Mouse (Mus musculus): Measurements from ENCODE around the gene Slc51a.
"Not testable (repeated sequence)": the region's sequence is repeated elsewhere in the genome, so short reads cannot be mapped to it uniquely, and the experiment has no call there.

Slc51a gene

DNA sequence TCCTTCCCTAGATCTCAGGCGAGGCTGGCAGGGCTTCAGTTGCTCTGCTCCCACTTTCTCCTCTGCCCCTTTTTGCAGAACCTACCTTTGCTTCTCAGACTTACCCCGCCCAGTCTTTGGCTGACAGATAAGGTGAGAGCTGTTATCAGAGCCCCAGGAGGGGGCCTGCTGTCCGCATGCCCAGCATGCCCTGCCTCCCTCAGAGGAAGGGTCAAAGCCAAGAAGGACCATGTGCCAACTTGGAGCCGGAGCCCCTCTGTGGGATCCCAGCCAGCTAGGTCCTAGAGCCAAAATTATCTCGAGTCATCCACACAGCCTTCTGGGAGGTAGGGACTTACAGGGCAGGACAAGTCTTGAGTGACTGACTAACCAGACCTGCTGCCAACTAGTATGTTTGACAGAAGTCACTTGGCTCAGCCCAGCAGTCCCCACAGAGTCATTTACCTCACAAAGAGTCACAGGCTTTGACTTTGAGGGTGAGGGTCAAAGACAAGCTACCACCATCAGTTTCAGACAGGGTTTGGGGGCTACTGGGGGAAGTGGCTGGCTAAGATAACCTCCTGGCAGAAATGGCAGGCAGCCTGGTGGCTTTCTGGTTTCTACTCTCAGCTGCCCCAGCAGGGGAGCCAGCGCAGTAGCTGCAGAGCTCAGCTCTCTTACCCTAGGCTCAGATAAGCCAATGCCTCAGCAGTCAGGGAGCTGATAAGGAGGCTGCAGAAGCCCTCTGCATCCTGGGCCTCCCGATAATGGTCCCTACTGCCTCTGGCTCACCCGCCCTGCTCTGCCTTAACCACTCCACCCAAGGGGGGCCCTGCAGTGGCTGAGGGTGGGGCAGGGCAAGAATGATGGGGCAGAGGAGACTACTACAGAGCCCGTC is 21.6 kb upstream of the Slc51a start:
- DNase-seq (ENCODE audit: extremely low spot score, low spot score) = no peak

DNA sequence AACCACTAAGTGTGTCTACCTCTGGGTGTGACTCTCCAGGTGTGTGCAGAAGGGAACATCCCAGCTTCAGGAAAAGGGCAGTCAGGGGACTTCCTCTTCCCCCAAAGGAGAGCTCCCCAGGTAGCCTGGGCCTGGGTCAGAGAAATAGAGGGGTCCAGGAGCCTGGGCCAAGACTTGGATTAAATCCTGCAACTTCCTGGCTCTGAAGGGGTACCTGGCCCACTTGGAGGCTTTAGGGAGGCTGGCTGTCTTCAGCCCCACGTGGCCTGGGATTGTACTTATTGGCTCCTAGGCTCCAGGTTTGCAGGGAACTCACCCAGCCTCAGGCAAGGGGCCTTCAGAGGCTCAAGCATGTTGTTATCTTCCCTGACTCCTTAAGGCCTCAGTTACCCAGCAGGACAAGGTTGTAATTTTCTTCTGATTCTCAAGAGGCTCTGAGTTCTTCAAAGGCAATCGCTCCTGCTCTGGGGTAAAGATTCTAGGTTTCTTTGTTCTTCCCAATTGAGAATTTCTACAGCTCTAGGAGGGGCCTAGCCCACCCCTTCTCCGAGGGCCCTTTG is 20.9 kb upstream of the Slc51a start:
- DNase-seq (ENCODE audit: extremely low spot score, low spot score) = no peak

DNA sequence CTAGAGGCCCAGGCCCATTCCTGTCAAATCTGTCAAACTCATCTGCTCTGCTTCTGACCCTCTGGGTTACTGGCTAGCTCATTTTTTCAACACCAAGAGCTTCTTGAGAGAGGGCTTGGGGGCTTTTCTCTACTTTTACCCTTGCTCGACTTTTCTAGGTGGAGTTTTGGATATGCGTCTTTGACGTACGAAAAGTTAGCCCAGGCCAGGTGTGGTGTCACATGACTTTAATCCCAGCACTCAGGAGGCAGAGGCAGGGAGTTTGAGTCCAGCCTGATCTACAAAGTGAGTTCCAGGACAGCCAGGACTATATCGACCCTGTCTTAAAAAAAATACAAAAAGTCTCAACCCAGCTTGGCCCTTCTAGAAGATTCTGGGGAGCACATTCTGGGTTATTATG is 20.4 kb upstream of the Slc51a start:
- DNase-seq (ENCODE audit: extremely low spot score, low spot score) = no peak

DNA sequence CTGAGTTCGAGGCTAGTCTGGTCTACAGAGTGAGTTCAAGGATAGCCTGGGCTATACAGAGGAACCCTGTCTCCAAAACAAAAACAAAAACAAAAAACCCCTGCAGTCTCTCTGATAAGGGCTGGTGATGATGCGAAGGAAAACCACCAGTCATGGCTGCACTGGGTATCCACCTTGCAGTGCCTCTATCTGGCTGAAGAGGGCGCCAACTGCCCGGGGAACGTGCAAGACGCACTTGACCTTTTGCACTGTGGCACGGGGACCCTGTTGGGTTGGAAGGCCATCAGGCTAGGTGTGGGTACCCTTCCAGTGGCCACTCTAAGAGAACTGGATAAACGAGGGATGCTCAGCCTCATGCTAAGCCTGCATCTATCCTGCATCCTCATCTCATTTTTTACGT is 19.7 kb upstream of the Slc51a start:
- peak; percentile 70 for DNase-seq (ENCODE audit: extremely low spot score, low spot score)

DNA sequence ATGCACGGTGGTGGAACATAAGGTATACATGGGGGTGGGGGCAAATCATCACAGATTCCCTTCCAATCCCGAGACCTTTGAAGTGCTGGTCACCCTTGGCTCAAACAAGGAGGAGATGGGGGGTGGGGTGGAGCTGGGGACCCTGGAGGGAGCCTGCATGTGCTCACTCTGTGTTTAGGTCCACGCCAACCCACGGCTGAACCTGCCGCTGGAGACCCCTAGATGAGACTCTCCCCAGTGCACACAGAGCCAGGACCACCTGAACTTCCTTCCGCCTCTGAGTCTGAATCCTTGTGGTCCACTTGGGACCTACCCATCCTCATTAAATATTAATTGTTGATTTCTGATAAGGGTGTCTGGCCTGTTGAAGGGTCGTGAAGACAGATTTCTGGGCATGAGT is 19.2 kb upstream of the Slc51a start:
- no peak for DNase-seq (ENCODE audit: extremely low spot score, low spot score)

DNA sequence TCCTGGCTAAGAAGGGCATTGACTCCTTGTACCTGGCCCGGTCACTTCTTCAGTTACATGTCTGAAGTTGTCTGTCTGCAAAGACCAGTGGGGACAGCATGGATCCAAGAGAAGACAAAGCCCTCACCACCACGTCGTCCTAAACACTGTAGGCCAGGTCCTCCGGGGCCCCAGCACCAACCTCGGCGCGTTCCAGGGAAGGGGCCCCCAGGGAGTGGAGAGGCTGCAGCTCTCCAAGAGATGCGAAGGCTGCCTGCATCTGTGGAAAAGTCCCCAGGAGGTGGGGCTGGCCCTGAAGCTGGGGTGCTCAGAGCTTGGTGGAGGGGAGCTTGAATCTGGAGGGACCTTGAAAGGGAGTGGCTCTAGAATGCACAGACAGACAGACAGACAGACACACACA is 18.6 kb upstream of the Slc51a start:
- DNase-seq (ENCODE audit: extremely low spot score, low spot score) = no peak

DNA sequence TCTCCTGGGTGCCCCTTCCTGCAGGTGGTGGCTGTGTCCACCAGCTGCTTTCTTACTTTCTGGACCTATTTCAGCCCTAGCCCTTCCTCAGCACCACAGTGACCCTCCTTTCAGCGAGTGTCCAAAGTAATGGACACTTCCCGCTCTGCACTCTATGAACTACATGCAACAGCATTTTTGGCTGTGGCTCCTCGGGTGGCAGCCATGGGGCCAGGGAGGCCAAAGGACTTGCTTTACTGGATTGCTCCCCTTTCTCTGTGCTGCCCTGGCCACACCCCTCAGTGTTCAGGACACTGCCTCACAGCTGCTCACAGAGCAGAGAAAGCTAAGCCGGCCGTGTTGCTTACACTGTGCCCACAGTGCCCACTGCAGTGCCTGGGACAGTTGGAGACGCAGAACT is 16.0 kb upstream of the Slc51a start:
- no peak for DNase-seq (ENCODE audit: extremely low spot score, low spot score)

DNA sequence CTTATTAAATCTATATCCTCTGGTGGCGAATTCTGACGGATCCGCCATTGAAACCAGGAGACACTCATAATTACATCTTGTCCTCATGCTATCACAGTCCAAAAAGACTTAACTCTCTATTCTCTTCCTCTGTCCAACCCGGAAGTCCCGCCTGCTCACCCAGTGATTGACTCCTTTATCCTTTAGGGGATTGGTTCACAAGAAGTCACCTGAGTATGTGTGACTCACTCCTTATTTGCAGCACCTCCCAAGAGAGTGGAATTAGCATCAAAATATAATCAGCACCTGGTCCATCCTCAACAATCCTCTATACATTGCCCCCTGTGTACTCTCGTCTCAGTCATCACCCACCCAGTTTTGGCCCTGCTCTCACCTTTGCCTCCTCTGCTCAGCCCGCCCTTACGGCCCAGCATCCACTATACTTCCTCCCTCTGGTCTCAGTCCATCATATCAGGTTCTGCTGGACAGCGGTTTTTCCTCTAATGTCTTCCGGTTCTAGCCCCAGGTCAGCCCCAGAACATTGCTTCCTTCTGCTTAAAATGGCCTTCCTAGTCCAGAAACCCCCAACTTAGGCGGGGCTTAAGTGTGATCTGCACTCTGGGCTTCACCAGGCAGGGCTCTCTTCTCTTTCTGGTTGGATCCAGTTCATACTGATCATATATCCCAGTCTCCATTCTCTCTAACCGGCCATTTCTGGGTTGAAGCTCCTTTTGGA is 15.1 kb upstream of the Slc51a start:
- no peak for DNase-seq (ENCODE audit: extremely low spot score, low spot score)

DNA sequence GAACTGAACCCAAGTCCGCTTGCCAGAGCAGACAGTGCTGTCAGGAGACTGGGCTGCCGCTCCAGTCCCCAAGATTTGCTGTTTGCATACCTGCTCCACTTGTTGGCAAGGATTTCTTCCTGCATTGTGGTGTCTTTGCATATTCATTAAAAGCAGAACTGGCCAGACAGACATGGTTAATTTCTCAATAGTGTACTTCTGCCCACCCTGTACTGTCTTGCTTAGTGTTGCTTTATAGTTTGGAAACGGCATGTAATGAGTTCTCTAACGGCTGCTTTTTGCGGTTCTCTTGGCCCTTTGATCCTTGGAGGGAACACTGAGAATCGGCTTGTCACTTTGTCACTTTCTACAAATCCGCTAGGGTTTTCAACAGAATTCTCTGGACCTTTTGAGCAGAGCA is 13.8 kb upstream of the Slc51a start:
- no peak for DNase-seq (ENCODE audit: extremely low spot score, low spot score)

DNA sequence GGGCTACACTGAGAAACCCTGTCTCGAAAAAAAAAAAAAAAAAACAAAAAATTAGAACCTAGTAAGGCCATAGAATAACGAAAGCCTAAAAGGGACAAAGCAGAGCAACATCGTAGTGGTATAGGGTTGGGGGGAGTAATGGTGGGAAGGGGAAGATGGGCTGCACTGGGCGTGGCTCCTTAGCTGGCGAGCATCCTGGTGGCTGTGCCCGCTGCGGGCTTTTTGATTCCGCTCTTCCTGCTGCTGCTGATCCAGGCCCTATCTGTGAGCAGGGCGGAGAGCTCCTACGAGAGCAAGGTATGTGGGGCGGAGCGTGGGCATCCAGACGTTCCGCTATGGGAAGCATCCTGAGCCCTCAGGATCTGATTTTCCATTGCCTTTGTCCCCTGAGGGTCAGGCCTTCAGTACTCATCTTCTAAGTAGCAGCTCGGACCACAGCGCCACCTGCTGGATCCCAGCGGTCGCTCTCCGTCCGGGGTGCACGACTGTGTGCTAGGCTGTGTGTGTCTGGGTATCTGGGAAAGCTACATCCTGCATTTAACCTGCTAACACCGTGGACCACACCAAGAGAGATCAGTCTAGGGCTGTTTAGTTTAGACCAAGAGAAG is 11.9 kb upstream of the Slc51a start:
- peak; percentile 95 for DNase-seq (ENCODE audit: extremely low spot score, low spot score)

DNA sequence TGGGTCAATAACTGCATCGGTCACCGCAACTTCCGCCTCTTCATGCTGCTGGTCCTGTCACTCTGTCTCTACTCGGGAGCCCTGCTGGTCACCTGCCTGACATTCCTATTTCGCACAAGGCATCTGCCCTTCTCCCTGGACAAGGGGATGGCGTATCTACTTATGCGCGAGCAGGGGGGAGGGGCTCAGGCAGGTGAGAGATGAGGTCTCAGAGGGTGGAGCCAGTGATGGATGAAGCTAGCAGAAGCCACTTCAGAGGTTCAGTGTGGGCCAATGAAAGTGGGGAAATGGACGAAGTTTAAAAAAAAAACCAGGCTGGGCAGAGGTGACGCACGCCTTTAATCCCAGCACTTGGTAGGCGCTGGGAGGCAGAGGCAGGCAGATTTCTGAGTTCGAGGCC is 11.3 kb upstream of the Slc51a start:
- DNase-seq (ENCODE audit: extremely low spot score, low spot score) = no peak

DNA sequence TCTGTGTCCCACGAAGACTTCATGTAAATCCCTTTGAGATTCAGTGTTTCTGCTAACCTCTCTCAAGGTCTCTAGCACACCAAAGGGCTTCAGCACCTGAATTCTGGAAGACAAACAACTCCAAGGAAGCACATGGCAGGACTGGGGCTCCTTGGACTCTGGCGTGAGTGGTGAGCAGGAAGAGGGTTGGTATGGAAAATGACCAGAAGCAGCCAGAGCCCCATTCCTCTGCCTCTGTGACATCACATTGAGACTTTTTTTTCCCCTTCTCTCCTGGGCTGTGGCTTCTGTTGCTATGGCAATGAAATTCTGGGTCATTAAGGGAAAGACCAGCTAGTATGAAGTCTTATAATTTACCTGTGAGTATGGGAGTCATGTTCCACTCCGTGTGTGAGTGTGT is 8.3 kb upstream of the Slc51a start, which contains the start of gene Zdhhc19:
Zdhhc19 (plus strand) TSS at position 301 of the 400 bp plus-strand sequence.
- no peak for DNase-seq (ENCODE audit: extremely low spot score, low spot score)

DNA sequence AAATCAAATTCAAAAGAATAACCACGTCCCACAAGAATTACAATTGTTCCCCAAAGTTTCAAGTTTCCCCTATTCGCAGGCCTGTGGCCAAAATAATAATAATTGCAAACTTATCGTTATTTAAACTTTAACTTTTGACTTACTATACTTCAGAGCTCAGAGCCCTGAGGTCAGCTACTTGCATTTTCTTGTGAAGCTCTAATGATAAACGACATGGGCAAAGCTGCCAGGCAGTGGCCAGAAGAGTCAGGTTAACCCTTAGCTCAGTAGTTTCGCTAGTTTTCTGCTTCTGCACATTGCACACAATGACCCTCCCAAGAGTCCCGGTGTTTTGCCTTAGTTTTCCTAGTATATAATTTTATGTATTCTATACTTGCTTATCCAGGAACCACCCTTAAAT is 6.7 kb upstream of the Slc51a start:
- not testable (repeated sequence) for DNase-seq (ENCODE audit: extremely low spot score, low spot score)

DNA sequence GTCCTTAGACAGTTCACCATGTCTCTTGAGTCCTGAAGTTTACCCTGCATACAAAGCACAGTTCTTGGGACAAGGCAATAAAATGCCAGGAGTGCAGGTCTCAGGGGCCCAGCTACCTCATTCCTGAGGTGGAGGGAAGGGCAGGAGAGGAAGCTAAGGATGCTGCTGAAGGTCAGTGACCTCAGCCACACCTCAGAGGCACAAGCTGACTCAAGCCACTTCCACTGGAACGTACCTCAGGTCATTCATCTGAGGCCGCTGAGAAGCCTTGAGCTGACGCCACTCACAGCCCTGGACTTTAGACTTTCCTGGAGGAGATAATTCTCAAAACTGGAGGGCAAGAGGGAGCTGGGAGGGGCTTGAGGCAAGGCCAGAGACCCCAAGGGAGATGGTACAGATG is 1.3 kb upstream of the Slc51a start:
- no peak for DNase-seq (ENCODE audit: extremely low spot score, low spot score)

DNA sequence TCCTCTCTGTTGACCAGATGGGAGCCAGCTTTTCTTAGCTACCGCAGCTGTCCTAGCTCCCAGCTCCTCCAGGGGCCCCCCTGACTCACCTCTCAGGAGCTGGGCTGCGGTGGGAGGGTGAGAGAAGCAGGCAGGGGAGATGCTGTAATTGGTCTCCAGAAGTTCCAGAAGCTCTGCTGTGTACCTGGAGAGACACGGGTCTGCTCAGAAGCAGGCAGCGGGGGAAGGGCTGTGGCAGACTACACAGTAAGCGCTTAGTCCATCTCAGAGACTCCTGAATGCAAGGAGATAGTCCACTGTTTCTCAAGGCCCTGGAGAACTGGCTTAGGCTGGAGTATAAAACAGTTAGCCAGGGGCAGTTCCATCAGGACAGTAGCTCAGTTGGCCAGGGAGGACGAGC is 1.6 kb downstream of the Slc51a start:
- DNase-seq (ENCODE audit: extremely low spot score, low spot score) = no peak

DNA sequence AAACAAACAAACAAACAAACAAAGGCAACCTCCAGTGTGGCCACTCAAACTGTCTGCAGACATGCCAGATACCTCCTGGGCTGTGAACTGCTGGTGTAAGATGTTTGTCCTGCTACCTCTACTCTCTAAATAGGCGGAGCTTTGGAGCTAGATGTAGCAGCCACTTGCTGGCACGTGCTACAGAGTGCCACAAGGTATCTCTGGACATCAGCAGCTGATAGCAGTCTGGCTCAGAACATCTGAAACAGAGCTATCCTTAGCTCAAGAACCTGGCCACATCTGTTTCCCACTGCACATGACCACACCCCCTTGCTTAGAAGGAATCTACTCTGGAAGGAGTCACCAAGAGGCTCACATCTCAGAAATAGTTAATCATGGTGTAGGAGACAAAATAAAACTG is 2.5 kb downstream of the Slc51a start:
- DNase-seq (ENCODE audit: extremely low spot score, low spot score) = no peak

DNA sequence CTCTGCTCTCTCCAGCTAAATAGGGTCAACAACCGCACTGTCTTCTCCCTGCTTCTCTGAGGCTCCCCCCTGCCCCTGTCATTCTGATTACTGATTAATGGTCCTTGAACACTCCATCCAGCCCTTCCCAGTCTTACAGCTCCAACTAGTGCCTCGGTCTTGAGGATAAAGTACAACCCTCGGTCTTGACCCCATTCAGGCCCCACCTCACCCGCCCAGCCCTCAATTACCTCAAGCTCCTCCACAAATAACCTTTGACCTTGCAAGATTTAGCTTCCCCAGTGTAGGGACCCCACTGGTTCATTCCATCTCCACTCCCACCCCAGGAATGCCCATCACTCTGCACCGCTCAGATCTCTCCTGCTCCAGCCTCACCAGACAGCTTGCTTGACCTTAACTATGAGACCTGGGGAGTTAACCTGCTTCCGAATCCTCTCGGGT is 3.2 kb downstream of the Slc51a start:
- no peak for DNase-seq (ENCODE audit: extremely low spot score, low spot score)

DNA sequence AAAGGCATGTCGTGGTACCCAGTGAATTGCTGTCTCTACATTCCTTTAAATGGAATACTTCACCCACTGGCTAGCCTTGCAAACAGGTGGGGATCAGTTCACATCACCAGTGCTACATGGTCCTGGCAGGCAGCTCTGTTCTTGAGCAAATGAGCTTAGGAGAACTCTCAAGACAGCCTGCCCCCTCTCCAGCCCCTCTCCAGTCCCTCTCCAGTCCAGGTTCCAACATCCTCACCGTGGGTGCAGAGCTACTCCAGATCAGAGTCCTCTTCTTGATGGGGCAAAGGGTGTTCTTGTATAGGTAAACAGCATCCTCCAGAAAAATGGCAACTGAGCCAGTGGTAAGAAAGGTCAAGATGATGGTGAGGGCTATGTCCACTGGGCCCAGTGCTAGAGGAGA is 8.3 kb downstream of the Slc51a start:
- no peak for DNase-seq (ENCODE audit: extremely low spot score, low spot score)

DNA sequence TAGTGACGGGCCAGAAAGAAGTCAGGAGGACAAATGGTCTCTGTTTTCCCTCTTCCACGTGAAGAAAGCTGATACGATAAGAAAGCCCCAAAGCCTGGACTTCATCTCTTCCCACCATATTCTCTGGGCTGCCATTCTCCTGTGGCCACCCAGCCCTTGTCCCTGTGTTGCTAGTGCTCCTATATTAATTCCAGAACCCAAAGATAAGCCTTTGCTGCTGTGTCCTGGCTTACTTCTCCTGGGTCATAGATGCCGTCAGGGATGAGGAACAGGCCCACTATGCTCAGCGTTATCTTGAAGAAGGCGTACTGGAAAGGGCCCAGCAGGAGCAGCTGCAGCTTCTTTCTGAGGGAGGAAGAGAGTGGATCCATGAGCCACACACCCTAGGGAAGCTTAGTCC is 10.4 kb downstream of the Slc51a start:
- DNase-seq (ENCODE audit: extremely low spot score, low spot score) = no peak

DNA sequence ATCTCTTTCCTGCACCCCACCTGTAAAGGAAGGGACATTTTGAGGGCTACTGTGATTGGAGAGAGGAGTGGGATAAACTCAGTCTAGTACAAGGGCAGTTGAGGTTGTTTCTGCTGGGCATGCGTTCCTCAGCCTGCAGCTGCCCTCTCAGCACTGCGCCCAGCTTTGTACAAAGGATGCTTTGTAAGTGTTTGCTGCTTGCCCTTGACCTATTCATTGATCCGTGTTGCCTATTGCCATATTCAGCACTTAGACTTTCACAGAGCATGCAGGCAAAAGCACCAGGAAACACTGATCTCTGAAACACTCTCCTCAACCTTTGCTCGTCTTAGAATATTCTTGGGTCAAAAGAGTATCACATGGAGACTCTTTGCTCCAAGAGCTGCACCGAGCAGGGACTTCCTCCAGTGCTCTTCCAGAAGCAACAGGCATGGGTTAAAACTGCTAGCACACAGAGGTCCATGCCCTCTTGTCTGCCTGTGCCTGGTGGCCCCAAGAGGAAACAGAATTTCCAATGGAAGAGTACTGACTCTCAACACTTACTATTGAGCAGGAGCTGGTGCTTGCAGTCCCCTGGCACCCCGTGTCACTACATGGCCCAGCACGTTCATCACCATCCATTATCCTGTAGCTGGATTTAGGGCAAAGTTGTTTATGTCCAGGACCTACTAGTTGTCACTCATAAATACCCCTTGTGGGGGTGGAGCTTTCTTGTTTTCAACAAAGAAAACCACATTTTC is 15.2 kb downstream of the Slc51a start:
- DNase-seq (ENCODE audit: extremely low spot score, low spot score) = no peak

DNA sequence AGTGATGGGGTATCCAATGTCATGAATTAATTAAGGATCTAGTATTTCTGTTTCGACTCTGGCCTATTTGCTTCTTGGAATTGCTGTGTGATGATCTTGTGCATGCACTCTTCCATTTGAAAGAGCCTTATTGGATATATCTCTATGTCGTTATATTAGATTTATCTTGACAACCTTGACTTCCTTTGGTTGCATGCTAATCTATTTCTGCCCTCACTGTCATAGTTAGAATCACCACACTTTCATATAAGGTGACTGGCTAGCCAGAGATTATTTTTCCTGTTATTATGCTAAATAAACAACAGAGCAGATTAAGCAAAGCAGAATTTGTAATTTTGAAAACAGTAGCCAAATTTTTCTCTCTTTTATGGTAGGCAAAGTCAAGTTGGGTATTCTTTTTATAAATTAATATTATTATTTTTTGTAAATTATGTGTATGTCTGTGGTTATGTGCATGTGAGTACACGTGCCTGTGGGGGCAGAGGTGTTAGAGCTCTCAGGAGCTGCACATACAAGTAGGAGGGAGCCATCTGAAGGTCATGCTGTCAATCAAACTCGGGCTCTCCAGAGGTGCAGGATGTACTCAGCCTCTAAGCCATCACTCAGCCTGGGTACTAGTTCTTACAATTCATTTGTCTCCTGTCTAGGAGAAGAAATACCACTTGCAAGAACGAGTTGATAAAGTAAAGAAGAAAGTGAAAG is 18.1 kb downstream of the Slc51a start:
- no peak for DNase-seq (ENCODE audit: extremely low spot score, low spot score)
